Mouse (Mus musculus) natural killer cell, adult 2 months (primary cell): ENCODE measurements around the gene Rxrb.
"Not testable (repeated sequence)": the region's sequence is repeated elsewhere in the genome, so short reads cannot be mapped to it uniquely, and the experiment has no call there.

Experiments used
- DNase-seq, 2 experiments: peaks; one replicate each; pipeline ENCODE4 v3.0.0; 2022; ENCODE audit warnings: low spot score in 2 of 2

Rxrb gene

DNA sequence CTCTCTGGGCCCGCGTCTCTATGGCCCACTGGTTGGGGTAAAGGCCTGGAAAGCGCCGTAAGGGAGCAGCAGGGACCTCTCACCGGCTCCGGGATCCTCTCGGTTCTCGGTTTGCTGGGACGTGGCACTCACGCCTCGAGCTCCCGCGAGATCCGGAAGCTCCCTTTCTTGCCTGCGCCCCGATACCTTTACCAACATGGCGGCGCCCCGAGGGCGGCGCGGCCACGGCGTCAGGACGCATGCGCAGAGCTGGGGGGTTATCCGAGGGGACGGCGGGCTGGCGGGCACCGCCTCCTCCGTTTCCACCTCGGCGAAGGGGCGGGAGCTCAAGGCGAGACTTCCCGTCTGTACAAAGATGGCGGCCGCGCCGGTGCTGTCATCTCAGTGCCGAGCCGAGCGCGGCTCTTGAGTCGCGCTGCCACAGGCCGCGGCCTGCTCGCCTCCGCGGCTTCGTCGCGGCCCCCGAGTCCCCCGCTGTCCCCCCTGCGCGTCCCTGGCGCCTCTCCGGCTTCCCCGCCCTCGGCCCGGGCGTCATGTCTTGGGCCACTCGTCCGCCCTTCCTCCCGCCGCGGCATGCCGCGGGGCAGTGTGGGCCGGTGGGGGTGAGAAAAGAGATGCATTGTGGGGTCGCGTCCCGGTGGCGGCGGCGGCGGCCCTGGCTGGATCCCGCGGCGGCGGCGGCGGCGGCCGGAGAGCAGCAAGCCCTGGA lies at the start of gene Rxrb, which contains the start of gene Slc39a7:
Gene Rxrb, plus strand, starts transcription at position 348 of the 709 bp plus-strand sequence.
Gene Slc39a7, minus strand, starts transcription at position 218 of the 709 bp plus-strand sequence.
- DNase-seq = peak; percentile 98 to 99

DNA sequence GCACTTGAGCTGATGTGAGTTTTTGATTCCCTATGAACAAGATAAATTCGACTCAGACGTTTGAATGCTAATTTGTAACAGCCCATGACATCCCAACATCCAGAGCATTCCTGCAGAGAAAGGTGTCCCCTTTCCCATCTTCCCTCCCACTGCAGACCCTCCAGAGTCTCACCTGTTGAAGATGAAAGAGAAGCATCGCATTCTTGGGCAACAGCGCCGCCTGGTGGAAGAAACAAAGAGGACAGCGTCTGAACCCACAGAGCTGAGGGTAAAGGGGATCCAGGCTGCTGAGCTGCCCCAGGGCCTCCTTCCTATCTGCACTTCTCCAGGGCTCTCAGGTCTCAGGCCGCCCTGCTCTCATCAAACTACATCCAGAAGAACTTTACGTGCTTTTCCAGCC lies 49.5 kb upstream of the Rxrb start:
- peak; percentile 72 to 77 for DNase-seq

DNA sequence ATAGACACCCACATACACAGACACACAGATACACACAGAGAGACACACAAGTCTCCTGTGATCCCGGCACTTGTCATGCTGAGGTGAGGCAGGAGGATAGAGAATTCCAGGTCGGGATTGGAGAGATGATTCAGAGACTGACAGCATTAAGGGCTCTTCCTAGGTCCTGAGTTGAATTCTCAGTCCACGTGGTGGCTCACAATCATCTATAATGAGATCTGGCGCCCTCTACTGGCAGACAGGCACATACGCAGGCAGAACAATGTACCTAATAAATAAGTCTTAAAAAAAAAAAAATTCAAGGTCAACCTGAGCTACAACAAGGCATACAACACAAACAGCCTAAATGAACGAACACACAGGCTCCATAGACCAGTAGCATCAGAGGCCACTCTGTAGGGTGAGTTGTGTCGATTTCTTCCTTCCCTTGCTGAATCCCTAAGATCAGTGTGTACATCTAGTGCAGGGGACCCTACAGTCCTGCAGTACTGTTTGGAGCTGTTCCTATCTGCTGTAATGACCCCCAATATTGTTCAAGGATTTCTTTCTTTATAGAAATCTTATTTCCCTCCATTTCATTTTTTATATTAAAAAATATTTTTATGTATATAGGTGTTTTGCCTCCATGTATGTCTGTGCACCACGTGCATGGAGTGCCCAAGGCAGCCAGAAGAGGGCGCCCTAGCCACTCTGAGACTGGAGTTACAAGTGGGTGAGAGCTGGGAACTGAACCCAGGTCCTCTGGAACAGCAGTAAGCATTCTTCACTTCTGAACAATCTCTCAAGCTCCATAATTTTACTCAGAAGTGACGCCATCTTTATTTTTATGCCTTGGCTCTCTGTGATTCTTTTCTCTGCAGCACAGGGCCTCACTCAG lies 39.6 kb upstream of the Rxrb start:
- peak; percentile 63 to 76 for DNase-seq

DNA sequence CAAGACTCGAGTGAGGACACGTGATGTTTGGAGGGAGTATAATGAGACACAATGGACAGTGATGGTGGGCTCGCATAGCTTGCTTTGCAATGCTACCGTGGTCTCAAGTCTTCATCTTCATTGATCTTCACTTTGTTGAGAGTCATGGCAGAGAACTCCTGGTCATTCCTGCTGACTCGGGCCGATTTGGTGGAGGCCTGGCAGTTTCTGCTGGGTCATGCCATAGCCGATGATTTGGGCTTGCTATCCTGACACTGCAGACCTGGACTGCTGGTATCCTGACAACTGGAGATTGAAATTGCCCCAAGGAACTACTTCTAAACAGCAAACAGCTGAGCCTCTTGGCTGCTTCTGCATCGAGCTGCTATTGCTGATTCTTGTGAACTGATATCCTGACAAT lies 36.7 kb upstream of the Rxrb start:
- no peak for DNase-seq

DNA sequence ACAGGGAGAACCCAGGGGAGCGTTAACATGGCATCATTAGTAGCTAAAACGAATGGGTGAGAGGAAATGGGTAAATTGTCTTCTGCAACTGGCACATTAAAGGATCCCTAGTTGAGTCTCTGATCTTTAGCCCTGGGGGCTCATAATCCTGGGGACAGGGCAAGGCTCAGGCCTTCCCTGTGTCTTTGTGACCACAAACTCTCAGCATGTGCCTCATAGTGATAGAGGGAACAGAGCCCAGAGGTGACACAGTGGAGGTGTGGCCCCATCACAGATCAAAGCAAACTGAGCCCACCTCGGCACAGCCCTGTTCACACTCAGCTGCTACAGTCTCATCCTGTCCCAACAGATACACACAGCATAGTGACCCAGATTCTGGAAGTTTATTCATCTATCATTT lies 36.0 kb upstream of the Rxrb start:
- peak in 1 of 2 experiments; percentile 37 for DNase-seq

DNA sequence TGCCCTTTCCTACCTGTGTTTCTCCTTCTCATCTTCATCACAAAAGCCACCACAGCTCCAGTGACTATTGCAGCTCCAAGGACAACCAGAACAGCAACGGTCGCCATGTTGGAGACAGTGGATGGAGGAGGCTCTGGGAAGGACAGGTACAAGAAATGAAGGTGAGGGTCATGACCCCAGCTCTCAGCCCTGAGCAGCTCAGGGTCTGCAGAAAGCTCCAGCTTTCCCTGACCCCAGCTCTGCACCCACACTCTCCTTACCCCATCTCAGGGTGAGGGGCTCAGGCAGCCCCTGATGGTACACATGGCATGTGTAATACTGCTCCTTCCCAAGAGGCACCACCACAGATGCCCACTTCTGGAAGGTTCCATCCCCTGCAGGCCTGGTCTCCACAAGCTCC lies 34.6 kb upstream of the Rxrb start:
- not testable (repeated sequence) for DNase-seq

DNA sequence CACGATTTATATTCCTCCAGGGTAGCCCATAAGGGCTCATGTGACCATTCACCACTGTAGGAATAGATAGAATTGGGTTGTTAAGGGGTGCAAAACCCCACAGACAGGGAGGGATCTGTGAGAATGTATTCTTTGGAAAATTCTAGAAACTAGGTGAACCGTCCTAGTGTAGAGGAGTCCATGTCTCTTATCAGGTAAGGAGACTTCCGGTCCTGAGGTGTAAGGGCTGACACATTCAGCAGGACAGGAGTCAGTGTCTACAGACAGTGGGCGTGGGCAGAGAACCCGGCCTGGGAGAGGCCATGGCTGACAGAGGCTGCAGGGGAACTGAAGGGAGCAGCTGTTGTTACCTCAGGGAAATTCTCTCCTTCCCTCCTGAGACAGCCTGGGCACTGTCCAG lies 32.9 kb upstream of the Rxrb start:
- peak; percentile 47 to 56 for DNase-seq

DNA sequence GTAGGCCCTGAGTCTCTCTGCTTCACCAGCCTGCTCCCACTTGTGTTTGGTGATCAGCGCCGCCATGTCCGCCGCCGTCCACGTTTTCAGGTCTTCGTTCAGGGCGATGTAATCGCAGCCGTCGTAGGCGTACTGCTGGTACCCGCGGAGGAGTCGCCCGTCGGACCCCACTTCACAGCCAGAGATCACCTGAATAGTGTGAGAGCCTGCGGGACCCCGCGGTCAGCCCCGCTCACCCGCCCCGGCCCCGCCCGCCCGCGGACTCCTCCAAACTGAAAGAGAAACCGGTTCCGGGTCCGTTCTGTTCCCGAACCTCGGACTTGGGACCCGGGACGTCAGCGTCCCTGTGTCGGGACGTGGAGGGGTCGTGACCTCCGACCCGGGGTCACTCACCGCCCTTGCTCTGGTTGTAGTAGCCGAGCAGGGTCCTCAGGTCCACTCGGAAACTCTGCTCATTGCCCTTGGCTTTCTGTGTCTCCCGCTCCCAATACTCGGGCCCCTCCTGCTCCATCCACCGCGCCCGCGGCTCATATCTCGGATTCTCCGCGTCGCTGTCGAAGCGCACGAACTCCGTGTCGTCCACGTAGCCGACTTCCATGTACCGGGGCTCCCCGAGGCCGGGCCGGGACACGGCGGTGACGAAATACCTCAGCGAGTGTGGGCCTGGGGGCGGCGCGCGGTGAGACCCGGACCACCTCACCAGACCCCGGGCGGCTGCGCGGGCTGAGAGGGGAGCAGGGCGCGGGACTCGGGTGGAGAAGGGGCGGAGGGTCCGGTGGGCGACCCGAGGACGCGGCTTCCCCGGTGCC lies 32.1 kb upstream of the Rxrb start:
- DNase-seq = no peak

DNA sequence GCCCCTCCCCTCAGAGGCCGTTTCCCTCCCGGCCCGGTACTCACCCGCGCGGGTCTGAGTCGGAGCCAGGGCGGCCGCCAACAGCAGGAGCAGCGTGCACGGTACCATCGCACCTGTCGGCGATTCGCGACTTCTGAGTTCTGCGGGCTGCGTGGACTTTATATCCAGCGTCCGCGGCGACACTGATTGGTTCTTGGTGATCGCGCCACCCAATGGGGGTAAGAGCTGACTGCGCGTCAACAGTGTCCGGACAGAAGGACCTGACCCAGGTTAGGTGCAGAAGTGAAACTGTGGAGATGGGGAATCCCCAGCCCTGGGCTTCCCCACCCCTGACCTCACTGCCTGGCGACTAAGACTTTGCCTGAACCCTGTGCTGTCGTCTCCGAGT lies 31.5 kb upstream of the Rxrb start, which contains the start of gene H2-K1:
Gene H2-K1, minus strand, starts transcription at position 198 of the 388 bp plus-strand sequence.
- DNase-seq = peak; percentile 98 to 99

DNA sequence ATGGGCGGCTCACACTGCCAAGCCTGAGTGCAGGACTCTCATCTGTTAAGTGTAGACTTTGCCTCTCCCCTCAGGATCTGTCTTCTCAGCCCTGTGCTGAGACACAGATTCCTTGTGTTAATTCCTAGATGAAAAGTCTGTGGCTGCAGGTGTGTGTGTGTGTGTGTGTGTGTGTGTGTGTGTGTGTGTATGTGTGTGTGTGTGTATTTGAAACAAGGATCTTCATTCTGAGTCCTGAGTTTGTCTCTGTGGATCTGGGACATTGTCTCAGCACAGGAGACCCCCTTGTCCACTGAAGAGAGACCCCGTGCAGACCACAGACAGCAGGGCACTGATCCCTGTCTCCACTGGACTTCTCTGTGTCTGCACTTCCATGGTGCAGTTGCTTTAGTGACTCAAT lies 30.8 kb upstream of the Rxrb start:
- not testable (repeated sequence) for DNase-seq

DNA sequence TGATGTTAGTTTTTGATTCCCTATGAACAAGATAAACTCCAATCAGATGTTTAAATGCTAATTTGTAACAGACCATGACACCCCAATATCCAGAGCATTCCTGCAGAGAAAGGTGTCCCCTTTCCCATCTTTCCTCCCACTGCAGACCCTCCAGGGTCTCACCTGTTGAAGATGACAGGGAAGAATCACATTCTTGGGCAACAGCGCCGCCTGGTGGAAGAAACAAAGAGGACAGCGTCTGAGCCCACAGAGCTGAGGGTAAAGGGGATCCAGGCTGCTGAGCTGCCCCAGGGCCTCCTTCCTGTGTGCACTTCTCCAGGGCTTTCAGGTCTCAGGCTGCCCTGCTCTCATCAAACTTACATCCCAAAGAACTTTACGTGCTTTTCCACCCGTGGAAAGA lies 28.2 kb upstream of the Rxrb start:
- peak in 1 of 2 experiments; percentile 63 for DNase-seq

DNA sequence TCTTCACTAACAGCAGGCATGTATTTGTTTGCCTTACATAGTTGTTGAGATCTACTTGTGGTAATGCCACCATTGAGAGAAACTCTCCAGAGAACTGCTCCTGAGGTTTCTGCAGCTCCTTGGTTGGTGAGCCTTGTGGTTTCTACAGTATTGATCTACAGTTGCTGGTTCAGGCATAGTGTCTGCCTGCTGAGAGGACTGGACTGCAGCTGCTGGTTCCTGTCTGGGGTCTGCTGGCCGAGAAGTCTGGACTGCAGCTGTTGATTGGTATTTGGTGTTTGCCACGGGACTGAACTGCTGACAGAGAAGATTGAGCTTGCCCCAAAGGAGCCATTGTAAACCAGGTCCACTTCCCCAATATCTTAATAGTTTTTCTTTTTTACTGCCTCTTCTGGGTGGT lies 25.0 kb upstream of the Rxrb start:
- no peak for DNase-seq

DNA sequence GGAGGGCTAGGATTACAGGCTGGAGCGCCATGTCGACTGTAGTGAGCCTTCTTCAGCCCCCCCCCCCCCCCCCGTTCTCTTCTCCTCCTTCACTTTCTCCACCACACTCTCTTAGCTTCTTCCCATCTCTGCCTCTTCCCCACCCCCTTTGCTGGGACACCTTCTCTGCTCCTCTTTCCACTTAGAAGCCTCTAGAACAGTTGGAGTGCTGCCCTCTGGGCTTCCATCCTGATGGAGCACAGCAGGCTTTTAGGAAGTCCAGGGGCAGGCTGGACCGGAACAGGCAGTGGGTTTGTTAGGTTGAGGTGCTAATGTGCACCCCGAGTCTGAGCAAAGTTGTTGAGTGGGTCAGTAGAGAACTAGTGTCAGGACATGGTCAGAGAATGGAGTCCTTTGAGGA lies 21.5 kb upstream of the Rxrb start:
- no peak for DNase-seq

DNA sequence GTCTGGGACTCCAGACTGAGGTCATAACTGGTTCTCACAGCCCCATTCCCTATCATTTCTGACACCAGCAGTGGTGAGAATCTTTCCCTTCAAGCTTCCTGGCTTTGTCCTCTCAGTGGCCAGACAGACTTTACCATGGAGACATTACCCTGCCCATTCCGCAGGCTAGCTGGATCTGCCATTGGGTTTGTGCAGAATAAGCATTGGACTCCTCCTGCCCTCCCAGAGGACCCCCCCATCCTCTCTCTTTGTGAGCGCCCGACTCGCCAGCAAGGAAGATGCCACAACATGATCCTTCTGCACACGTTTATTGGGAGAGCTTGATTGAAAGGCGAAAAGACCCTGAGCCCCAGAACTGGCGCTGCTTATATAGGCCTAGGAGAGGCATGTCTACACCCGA lies 18.2 kb upstream of the Rxrb start:
- no peak for DNase-seq

DNA sequence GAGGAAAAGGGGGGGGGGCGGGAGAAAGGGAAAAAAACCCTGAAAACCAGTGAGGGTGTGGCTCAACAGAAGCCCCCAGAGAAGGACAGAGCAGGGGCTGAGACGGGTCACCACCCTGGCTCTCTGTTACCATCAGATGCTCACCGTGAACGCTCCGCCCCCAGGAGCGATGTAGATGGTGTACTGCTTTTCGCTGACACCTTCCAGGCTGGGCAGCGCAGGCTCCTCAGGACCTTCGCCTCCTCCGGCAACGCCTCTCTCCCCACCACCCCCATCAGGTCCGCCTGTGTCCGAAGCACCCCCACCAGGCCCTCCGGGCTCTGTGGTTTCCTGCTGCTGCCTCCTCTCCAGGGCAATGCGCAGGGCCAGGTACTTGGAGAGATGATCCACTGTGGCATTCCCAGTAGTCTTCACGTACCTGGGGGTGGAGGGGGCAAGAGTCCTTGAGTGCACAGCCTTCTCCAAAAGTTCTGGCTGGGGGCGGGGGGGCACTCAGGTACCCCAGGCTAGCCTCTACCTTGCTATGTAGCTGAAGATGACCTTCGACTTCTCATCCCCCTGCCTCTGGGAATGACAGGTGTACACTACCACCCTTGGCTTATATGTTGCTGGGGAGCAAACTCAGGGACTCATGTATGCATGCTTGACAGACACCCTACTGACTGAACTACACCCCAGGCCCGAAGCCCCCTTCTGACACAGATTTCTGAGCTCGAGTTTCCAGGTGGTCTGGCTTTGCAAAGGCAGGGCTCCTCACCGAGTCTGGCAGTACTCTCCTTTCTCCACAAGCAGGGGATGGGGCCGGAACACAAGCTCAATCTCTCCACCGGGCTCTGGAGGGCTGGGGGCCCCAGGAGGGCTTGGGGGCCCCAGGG lies 9.8 kb upstream of the Rxrb start:
- no peak for DNase-seq

DNA sequence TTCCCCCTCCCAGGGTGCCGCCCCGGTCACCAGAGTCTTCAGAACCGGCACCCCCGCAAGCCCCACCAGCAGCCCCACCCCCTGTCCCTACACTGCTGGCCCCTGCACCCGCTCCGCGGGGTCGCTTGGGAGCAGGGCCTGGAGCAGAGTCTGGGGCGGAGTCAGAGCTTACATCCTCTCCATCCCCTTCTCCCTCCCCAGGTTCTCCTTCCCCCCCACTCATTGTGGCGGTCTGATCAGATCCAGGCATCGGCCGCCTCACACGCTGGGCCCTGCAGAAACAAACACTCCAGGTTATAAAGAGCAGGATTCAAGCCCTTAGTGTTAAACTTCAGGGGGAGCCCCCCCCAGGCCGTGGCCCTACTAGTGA lies 9.2 kb upstream of the Rxrb start:
- no peak for DNase-seq

DNA sequence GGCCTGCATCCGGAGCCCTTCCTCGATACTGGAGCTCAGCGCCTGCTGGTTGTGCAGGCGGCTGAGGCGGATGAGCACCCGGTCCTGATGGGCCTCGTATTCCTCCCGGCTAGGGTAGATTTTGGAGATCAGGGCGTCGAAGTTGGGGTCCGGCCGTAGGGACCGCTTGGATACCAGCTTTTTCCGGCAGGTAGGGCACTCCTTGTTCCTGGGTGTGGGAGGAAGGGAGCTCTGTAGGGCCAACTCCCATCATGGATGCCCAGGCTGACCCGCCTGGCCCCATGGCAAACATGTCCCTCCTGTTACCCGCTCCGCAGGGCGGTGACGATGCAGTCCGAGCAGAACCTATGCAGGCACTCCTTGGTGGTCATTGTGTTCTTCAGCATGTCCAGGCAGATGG lies 8.6 kb upstream of the Rxrb start:
- DNase-seq = no peak

DNA sequence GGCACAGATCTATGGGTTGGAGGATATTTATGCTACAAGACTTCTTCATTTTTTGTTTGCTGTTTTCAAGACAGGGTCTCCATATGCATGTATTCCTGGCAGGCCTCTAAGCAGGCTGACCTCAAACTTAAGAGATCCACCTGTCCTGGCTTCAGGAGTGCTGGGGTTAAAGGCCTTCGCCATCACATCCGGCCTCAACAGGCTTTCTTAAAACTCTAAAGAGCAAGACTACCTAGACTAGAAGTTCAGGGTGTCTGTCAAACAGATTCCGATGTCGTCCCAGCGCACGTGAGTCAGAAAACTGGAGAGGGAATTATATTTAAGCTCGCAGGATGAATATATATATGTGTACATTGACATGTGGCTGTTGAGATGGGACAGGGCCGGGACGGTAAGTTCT lies 7.9 kb upstream of the Rxrb start:
- DNase-seq = no peak

DNA sequence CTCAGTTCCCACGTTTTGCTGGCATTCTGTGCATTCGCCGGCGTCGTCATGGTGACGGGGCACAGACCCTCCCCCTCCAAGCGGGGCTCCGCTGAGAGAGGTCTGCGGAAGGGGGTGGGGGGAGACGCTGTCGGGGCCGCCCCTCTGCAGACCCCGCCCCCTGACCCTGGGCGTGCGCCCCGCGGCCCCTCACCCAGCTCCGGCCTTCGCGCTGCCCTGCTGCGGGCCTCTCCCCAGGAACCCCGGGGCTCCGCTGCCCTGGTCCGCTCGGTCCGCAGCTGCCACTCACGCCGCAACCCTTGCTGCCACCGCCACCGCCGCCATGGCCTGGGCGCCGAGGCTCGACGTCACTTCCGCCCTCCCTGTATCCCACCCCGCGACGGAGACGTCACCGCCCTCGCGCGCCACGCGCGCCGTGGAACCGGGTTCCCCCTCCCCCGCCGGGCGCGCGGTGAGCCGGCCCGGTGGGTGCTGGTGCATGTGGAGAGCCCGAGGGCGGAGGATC lies 7.2 kb upstream of the Rxrb start, which contains the start of gene Ring1:
Gene Ring1, minus strand, starts transcription at position 364 of the 505 bp plus-strand sequence.
- peak; percentile 78 to 83 for DNase-seq

DNA sequence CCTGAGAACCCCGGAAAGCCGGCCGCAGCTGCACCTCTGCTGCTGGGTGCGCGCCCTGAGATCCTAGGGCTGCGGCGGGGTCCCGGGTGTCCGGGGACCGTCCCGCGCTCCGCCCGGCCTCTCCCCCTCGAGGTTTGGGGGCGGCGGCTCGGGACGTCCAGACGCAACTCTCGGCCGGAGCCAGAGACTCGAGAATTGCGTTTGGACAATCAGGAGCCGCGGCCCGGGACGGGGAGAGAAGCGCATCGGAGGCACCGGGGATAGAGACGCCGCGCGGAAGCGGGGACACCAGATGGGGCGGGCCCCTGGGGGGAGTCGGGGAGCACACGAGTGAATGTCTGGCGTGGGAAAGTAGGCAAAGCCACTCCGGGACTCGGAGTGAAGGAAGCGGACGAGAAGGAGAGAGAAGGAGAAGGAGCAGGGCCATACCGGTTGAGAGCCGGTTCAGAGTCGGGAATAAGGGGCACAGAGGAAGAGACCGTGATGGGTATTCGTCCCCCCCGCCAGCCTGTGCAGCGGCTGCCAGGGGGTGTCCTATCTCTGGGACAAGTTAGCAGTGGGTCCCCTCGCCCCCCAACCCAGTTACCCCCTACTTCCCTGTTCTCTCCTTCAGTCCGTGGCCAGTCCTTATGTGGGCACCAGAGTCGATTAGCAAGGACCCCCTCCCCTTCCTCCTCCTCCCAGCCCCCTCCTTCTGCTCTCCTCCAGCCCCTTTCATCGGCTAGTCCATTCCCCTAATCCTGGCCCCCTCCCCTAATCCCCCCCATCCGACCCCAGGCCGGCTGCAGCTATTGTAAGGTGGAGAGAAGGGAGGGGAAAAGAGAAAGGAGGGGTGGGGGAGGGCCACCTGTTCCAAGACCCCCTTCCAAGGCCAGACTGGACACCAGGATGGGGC lies 6.5 kb upstream of the Rxrb start:
- no peak for DNase-seq
